Mouse (Mus musculus): ENCODE measurements around the gene Dnaaf1.

Gene Dnaaf1

GRCm38 (mm10) chr8:119644981-119645597 is 70.1 kb downstream of the Dnaaf1 start:
- in situ Hi-C loops (cut with MboI; ENCODE audit: low sequenced_read_pairs), result no loop called here

GRCm38 (mm10) chr8:119646197-119646596 is 71.2 kb downstream of the Dnaaf1 start:
- in situ Hi-C loops (cut with MboI; ENCODE audit: low sequenced_read_pairs), result no loop called here

- in situ Hi-C loops (cut with MboI; ENCODE audit: low sequenced_read_pairs), result no loop called here
Observed at GRCm38 (mm10) chr8:119646846-119647245, 71.8 kb downstream of the Dnaaf1 start.
